Mouse (Mus musculus) adrenal gland, adult 10 weeks (tissue): ENCODE results near the gene Ogfod3. TPM values are rescaled to one million over a fixed set of nuclear protein-coding genes. Genes with fewer than 3 reads are reported as not detected.

Experiments used
- polyA plus RNA-seq: library from polyadenylated mRNA; stranded (reverse); fragments of 350-450 nt; fragmentation: Illumina TruSeq; extraction: RNeasy Lipid Tissue Mini Kit (QIAGEN cat#74804); gene quantifications from one replicate; pipeline ENCODE4 v1.2.3, GENCODE M21; 2014; ENCODE audit warnings: low read depth, low replicate concordance

The Ogfod3 gene
- polyA plus RNA-seq: 3.3 TPM

GRCm38 (mm10) chr11:121204161-121205006 lies at the start of gene Ogfod3, which contains the start of gene Hexdc:
Ogfod3 (minus strand) TSS chr11:121204711.
Hexdc (plus strand) TSS chr11:121204433.

DNA sequence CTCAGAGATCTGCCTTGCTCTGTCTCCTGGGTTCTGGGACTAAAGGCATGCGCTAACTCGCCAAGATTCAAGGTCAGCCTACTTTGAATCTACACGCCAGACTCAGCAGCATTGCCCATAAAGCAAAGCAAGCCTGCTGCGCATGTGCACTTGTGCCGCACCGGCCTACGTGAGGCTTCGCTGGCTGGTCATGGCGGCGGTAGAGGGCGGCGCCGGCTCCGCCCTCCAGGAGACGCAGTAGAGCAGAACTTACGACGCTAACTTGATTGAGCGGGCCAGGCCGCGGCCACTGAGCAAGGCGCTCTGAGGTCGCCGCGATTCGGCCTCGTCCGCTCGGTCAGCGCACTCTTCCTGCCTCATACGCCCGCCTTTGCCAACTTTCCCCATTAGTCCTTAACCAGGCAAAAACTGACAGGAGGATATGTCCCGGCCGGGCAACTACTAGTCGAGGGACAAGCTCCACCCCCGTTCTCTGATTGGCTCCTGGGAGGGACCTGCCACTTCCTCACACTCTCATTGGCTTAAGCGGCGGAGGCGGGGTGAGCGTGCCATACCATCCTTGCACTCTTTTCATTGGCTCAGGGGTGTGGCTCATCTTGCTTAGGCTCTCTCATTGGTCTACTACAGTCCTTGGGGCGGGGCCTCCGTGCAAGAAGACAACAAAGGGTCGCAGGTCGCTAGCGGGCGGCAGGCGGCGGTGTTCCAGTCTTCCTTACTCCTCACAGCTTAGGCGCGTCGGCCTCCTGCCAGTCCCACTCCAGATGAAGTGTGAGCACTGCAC lies 32.2 kb upstream of the Ogfod3 start, which contains the start of gene Narf:
Gene Narf (plus strand): TSS at position 690 of the 781 bp plus-strand sequence.

DNA sequence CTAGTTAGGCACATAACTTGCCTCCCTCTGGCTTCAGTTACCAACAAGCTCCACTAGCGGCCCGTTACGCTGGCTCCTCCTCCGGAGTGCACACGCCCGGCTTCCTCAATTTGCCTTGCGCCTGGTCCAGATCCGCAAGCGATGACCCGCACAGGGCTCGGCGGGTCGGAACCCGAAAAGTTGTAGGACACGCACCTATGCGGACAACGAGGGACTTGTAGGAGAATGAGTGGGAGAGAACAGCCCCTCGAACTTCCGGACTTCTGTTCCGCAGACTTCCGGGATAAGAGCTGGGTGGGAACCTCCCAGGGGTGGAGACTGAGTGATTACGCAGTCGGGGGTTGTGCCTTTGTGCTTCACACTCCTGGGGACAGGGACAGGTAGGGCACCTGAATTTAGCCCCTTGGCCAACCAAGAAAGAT lies 24.5 kb upstream of the Ogfod3 start, which contains the start of gene Cybc1:
Gene Cybc1 (minus strand): TSS at position 305 of the 422 bp plus-strand sequence.

GRCm38 (mm10) chr11:121159971-121160370 lies 44.5 kb downstream of the Ogfod3 start, which contains the start of gene Uts2r:
Uts2r (plus strand) TSS chr11:121160271.

DNA sequence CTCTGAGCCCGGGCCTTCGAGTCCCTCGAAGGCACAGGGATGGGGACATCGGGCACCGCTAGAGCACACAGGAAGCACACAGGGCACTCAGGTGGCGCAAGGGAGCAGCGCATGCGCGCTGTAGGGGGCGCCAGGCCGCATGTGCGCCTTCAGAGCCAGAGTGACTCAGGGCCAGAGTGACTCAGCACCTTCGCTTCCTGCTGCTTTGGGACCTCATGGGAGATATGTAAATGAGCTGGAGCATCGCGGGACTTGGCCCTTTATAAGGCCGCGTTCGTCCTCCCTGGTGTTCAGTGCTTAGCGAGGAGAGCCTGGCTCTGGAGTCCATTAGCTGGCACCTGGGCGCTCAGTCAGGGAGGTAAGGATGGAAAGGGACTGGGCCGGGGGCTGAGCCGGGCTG lies 58.6 kb downstream of the Ogfod3 start, which contains the start of gene Tex19.1:
Gene Tex19.1 (plus strand): TSS at position 279 of the 400 bp plus-strand sequence.

Other genes starting within 250 kb of the Ogfod3 start
- 73.3 TPM for gene Csnk1d, start 213.4 kb downstream of the Ogfod3 start, polyA plus RNA-seq
- not detected for gene Cd7, start 165.3 kb downstream of the Ogfod3 start, polyA plus RNA-seq
- gene Sectm1b, start 141.1 kb downstream of the Ogfod3 start, polyA plus RNA-seq: not detected
- gene Sectm1a, start 123.5 kb downstream of the Ogfod3 start, polyA plus RNA-seq: not detected
- gene Tex19.2, start 86.0 kb downstream of the Ogfod3 start, polyA plus RNA-seq: not detected
- not detected for gene Tex19.1, start 58.6 kb downstream of the Ogfod3 start, polyA plus RNA-seq
- gene Uts2r, start 44.4 kb downstream of the Ogfod3 start, polyA plus RNA-seq: not detected
- gene Hexdc, start 278 bp downstream of the Ogfod3 start, polyA plus RNA-seq: 6.6 TPM
- gene Cybc1, start 24.6 kb upstream of the Ogfod3 start, polyA plus RNA-seq: 11.7 TPM
- gene Narf, start 32.5 kb upstream of the Ogfod3 start, polyA plus RNA-seq: 12.0 TPM
- 25.8 TPM for gene Foxk2, start 55.3 kb upstream of the Ogfod3 start, polyA plus RNA-seq
- gene Wdr45b, start 149.7 kb upstream of the Ogfod3 start, polyA plus RNA-seq: 97.2 TPM
- gene Rab40b, start 183.5 kb upstream of the Ogfod3 start, polyA plus RNA-seq: 10.3 TPM
- 10.2 TPM for gene Fn3krp, start 216.7 kb upstream of the Ogfod3 start, polyA plus RNA-seq
- gene Fn3k, start 230.2 kb upstream of the Ogfod3 start, polyA plus RNA-seq: 0.41 TPM
- gene Tbcd, start 247.2 kb upstream of the Ogfod3 start, polyA plus RNA-seq: 31.0 TPM